Mouse (Mus musculus) liver, postnatal 0 days (tissue): Measurements from ENCODE around the gene Defb23.

ENCODE experiments used
- CTCF ChIP-seq: sonication (generic); IDR thresholded peaks from 2 replicates; pipeline ENCODE4 v1.5.1; 2016; ENCODE audit warnings: antibody characterized with exemption, low read depth
- EP300 ChIP-seq: IDR thresholded peaks from 2 replicates; pipeline ENCODE4 v1.6.1; 2016; ENCODE audit warnings: antibody characterized with exemption, low read depth, mild to moderate bottlenecking

GRCm38 (mm10) chr2:152490038-152490437, 25.6 kb upstream of the Defb23 start, which contains the start of gene Defb22:
- TF ChIP-seq EP300 (no peak), CTCF (no peak)
